Mouse (Mus musculus) heart, adult 11 months (tissue): ENCODE results near the gene Ccdc97.
"Not testable (repeated sequence)": the region's sequence is repeated elsewhere in the genome, so short reads cannot be mapped to it uniquely, and the experiment has no call there.

ENCODE experiments used
- DNase-seq: peaks from one replicate; pipeline ENCODE4 v3.0.0; 2022

Ccdc97 gene

DNA sequence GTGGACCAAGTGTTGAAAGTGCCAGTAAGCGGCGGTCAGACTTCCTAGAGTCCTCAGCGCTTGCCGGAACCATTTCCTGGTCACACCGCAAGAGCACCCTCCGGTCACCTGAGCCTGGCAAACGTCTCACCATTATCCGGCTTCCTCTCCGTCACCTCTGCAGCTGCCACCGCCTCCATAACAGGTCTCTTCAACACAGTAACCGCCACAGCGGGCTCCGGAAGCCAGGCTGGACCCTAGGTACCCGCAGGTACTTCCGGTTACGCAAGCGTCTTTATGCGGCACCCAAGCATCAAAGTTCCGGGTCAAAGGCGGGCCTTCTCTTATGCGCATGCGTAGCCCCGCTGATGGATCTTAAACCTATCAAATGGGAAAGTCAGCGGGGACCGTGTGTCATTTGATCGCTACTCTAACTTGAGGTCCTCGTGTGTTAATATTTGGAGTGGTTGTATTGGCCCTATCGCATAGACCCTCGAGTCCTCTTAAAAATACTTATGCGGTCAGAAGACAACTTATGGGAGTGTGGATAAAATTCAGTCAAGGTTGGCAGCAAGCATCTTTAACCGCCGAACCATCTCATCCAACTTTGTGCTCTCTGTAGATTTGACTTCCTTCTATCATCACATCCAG lies at the start of gene Ccdc97:
TSS of gene Ccdc97 (minus strand) at position 301 of the 630 bp plus-strand sequence.
- peak; percentile 99 for DNase-seq

DNA sequence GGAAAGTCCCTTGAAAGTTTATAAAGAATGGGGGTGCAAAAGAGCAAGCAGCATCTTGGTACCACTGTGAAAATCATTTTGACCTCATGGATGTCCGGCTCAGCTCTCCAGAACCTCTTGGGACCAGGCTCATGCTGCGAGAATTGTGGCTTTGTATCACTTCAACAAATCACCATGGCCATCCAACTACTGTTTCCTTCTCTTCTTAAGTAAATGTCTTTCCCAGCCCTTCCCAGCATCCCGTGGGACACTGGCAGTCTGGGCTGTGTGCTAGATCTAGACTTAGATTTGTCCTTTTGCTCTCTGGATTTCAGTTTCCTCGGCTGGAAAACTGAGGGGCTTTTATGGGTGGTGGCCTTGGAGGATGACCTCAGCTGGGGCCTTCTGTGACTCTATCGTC lies 49.3 kb upstream of the Ccdc97 start:
- peak; percentile 95 for DNase-seq

DNA sequence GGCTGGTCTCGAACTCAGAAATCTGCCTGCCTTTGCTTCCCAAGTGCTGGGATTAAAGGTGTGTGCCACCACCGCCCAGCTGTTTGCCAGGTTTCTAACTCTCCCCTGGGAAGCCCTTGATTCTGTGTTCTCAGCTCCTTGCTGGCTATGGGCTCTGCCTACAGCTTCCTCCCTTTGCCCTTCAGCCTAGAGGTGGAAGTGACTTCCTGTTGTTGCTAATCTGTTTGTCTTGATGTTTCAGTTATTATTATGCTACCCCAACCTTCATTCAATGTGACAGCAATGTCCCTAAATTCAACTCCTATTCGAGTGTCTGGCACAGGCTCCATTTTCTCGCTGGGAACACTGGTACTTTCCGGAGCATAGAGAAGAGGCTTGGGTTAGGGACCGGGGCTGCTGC lies 47.2 kb upstream of the Ccdc97 start:
- DNase-seq, result no peak

DNA sequence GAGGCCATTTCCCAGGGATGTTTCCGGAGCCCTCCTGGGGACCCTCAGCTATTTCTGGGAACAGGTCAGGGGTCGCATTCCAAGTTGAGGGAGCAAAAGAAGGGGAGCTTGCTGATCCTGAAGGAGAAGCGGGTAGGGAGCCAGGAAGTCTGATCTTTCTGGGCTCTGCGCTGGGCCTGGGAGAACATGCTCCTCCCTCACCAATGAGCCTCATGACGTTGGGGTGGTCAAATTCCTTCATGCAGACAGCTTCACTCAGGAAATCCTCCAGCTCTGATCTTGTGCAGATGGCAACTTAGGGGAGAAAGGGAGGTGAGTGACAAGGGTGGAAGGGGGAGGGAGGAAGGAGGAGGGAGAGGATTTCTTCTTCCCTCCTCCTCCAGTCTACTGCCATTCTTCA lies 45.3 kb upstream of the Ccdc97 start:
- DNase-seq, result peak; percentile 93

DNA sequence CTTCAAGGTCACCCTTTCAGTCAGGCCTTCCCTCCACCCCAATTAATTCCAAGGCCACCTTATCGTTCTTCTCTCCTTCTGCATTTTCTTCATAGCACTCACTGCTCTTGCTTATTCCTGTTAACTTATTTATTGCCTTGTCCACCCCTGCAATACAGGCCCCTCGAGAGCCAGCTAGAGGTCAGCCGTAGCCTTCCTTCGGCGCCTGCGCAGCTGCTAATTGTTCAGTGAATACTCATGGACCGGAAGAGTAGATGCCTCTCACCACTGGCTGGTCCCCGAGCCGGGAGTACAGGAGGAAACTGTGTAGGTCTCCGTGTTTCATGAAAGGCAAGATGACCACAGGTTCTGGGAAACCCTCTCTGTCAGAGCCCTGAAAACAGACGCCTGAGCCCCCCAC lies 44.8 kb upstream of the Ccdc97 start:
- peak; percentile 95 for DNase-seq

DNA sequence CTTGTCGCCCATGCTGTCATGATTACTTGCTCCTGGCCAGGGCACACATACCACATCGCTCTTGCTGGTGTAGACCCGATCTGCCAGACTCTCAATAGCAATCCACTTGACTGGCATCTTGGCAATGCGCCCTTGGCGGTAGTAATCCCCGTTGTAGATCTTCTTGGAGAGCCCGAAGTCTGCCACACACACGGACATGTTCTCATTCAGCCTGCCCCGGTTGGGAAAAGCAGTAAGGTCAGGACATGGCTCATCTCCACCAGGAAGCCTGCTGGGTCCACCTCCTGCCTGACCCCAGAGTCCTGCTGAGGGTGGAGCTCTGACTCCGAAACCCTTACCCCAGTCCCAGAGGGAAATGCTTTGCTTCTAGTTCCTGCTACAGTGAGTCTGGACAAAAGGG lies 42.5 kb upstream of the Ccdc97 start:
- DNase-seq, result peak; percentile 96

DNA sequence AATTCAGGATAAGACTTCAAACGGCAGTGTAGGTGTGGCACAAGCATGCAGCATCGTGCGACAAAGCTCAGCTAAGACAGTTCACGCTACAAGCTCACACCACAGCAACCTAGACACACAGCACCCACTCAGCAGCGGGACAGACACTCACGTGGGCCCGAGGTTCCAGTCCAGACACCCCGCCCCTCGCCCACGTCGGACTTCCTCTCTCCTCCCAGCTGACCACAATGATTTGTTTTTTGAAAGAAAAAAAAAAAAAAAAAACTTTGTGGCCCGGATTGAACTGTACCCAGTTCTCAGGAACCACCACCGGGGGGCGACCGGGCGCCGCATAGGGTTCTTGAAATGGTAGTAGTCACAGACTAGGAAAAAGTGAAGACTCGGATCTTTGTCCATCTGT lies 37.1 kb upstream of the Ccdc97 start:
- peak; percentile 99 for DNase-seq

DNA sequence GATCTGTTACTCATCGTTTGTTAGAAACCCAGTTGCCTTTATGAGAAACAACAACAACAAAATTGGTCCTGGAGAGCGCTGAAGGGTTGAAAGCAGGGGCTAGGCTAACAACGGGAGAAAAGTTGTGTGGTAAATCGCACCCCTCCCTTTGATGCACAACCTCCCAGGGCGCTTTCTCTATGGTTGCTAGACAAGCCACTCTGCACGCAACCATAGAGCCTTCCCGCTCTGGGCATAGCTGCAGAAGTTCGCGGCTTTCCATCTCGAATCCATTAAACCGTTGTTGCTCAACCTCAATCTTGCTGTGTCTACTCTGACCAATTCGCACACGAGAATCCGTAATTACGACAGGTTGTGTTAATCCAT lies 36.6 kb upstream of the Ccdc97 start:
- DNase-seq, result no peak

DNA sequence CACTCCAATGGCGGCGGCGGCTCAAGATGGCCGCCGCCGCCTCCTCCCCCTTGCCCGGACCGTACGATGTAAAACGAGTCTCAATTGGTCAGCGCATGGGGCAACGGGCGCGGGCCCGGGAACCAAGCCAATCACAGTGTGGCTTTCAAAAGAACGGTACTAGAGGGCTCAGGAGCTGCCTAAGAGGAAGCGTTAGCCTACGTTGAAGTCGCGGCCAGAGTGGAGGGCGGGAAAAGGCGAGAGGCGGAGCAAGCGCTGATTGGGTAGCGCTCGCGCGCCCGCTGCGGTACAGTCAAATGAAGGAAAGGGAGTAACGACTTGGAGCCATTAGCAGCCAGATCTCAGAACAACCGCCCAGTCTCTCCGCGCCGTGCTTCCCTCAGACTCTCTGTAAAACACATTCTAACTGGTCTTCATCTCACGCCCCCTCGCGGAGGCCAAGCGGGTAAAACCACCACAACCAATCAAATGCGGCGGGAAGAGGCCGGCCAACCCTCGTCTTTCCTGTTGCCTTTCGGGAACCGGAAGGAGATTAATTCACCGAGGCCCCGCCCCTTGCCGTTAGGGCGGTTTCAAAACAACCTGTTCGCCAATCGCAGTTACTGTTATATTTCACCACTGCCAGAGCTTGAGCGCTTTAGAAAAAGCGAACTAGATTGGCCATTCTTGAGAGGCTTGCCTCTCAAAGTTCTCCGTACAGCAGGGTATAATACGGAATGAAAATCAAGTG lies 36.0 kb upstream of the Ccdc97 start, which contains the start of gene Hnrnpul1:
TSS of gene Hnrnpul1 (minus strand) at position 20 of the 730 bp plus-strand sequence.
- peak; percentile 100 for DNase-seq

DNA sequence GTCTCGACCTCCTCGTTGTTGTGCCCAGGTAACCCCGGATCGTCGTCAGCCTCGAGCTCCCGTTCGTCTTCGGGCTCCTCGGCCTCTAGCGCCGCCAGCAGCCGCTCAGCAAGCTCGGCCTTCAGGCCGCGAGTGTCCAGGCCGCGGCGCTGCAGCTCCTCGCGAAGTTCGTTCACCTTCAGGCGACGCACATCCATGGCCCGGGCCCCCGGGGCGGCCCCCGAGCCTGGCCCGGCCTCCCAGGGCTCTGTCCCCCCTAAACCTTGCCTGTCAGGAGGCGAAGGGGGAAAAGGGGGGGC lies 35.5 kb upstream of the Ccdc97 start:
- DNase-seq, result no peak

DNA sequence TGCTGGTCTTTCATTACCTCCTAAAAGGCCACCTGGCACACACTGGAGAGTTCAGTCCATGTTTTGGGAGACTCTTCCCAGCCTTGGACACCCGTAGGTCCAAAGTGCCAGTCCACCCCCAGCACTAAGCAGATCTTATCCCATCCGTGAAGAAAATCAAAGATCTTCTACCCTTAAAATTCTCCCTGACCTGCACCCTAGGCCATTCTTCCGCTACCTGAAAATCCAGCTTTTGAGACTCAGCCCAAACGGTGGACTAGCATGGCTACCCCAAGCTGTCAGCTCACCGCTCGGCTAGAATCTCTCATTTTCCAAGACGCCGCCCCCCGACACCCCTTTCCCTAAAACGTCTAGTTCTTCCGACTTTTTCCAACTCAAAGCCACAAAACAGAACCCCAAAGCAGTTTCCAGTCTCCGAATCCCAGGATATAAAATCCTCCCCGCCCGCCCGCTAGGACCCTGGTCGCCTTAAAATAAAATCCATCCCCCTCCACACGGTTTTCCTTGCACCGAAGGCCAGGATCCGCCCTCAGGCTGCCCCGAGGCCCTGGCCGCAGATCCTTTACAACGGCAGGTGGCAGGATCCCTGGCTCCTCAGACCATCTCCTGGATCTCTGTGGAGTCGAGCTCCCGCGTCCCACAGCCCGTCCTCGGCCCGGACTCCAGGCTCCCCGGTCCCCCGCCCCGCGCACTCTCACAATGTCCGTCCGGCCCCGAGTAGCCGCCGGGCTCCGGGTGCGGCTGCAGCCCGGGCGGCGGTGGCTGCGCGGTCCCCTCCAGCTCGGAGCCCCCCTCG lies 35.0 kb upstream of the Ccdc97 start:
- DNase-seq, result no peak

DNA sequence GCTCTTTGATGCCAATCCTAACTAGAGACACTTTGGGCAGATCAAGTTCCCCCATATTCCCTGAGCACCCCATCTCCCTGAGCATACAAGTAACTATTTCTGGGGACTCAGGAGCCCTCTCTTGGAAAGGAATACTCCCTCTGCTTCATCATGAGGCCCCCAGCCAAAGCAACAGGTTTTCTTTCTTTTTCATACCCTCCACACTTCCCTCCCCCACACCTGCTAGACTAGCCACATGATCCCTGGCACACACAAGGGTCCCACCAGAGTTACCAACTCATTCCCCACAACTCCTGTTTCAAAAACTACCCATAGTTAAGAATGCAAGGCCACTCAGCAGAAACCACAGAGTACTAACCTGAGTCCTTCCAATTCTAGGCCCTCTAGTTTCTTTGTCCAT lies 34.2 kb upstream of the Ccdc97 start:
- no peak for DNase-seq

DNA sequence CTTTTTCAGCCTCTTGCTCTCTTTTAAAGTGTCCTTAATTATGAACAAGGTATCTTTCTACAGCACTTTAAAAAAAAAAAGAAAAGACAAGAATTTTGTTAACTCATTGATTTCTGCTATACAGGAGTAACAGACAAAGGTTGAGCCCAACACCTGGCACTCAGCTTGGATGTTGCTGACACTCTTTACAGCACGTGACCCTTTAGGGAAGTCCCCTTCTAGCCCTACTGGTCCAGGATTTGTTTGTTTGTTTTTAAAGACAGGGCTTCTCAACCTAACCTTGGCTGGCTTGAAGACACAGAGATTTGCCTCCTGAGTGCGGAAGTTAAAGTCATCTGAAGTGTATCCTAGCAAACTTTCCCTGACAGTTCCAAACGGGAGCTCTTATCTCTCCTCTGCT lies 28.0 kb upstream of the Ccdc97 start:
- no peak for DNase-seq

DNA sequence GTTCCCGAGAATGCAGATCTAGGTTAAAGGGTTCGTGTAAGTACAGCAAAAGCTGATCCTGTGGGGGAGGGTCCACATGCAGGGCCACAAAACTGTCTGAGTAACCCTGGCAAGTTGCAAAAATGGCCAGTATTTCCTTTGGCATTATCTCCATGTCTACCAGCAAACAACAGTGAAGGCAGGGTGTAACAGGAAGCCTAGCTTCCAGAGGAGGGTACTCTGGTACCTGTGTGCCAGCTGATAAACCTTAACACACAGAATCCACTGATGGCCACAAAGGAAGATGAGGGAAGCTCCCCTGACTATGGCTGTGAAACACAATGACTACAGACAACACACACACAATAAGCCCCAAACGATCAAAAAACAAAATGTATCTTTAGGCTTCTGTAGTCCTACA lies 19.4 kb upstream of the Ccdc97 start:
- DNase-seq, result no peak

DNA sequence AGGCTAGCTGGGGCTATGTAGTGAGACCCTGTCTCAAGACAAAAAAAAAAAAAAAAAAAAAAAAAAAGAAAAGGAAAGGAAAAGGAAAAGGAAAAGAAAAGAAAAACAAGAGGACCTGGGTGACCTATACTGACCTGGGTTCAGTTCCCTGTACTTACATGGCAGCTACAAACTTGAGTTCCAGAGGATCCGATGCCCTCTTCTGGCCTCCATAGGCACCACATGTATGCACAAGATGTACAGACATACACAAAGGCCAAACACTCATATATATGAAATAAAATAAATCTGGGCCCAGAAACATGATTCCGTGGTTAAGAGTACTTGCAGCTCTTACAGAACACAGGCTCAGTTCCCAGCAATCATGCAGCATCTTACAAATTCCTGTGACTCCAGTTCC lies 18.0 kb upstream of the Ccdc97 start:
- no peak for DNase-seq

DNA sequence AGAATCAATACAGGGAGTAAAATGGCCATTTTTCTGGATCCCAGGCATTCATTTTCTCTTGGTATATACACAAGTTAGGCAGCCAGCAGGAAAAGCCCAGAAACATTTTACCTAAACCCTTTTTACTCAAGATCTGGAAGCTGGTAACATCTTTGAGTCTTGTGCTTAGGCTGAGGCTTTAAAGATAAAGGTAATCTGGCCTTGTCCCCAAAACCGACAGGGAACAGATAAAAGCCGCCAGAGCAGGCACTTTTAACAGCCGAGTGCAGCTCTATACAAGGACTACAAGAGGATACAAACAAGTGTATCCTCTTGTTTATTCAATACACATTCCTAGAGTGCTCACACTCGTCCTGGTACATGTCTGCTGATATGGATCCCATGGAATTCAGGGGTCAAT lies 16.1 kb upstream of the Ccdc97 start:
- no peak for DNase-seq

DNA sequence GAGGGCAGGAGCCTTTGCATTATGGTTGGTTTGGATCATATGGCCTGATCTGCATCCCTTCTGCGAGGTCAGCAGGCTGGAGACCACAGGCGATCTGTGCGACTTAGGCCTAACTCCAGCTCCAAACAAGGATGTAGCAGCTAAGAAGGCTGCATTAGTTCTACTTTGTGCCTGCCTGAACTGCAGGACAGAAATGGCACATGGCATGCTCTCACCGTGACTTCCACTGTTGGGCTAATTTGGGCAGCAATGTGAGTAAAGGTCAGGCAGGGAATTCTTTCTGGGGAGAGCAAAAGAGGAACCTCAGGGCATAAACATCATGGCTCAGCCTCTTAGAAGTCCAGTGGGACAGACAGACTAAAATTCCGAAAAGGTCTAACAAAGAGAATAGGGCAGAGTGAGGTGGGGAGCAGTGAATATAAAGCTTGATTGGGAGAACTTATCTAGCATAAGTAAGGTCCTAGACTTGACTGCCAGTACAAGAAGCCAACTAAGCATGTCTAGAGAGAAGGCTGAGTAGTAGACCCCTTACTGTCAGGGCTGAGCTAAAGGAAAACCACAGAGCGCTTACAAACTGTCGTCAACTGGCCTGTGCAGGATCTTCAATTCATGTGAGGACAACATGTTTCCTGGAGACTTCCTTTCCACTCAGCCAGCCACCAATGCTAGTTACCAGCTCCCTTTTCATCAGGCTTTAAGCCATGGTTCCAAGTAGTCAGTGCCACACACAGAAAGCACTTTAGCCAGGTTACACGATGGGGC lies 12.6 kb upstream of the Ccdc97 start:
- DNase-seq, result peak; percentile 94

DNA sequence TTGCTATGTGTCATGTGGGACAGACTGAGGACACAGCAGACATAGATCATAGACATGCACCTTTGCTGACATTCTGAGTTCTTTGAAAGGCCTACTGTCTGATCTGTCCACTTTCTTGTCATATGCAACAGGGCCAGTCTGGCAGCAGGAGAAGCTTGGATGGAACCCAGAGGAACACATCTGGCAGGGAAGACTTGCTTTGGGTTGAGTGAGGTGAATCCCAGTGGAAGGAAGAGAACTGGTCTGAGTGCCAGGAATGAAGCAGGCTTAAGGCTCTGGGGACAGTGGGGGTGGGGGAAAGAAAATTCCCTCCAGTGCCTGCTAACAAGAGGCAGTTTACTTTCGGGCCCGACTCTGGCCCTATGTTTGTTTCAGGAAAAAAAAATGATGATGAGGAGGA lies 11.0 kb upstream of the Ccdc97 start:
- peak; percentile 98 for DNase-seq

DNA sequence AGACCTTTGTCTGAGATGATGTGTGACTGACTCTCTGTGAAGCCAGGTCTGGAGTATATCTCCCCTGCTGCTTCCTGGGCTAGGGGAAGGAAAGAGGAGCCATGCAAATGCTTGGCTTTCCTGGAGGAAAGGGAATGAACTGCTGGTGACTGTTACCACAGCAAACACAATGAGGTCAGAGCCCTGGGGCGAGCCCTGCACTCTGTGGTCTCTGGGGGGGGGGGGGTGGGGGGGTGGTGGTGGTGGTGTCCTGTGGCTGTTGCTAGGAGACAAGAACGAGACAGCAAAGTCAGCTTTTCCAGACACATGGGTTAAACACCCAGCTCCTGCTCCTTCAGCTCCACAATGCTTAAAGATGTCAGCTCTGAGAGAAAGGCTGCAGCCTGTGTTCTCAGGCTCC lies 10.5 kb upstream of the Ccdc97 start:
- peak; percentile 93 for DNase-seq

DNA sequence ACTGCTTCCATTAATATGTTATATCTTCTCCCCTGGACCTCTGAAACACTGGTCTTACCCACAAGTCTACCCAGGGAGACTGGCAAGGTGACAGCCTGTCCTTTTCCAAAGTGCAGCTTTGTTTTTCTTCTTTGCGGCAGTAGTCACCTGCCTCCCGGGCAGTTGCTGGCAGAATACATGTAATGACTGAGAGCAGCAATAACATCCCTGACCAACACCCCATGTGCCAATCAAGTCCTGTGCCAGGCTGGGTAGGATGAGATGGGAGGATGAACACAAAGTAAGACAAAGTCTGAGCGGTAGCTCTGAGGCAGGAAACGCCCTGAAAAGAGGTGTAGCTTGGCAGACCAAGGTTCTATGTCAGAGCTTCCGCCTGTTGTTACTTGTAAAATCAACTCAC lies 8.9 kb upstream of the Ccdc97 start:
- peak; percentile 89 for DNase-seq

DNA sequence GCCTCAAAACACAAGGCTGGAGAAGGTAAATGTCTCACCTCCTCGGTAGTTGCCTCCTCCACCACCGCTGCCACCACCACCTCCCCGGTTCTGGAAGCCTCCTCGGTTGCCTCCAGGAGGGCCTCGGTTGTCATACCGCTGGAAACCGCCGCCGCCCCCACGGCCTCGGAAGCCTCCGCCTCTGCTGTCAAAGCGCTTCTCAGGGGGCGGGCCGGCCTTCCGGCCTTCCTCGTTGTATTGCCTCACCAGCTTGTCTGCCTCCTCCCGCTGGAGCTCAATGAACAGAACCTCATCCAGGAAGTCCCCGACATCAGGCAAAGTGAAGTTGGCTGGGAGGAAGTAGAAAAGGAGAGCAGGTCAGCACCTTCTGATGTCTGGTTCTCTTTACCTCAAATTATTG lies 7.0 kb upstream of the Ccdc97 start:
- peak; percentile 90 for DNase-seq

DNA sequence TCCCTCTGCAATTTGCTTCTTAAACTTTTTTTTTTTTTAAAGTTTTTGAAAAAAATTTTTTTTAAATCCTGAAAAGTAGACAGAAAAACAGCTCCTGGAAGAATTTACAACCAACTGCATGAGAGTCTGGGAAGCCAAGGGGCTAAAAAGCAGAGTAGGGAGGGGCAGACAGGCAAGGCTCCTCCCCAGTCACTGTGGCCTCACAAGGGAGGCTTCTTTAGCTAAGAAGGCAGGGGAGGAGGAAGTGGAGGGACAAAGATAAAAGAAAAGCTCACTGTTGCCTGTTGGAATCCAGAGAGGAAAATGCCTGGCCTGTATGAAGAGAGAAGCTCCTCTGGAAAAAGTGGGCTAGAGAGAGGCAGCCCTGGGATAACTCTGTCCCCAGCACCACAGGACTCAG lies 2.9 kb upstream of the Ccdc97 start:
- DNase-seq, result not testable (repeated sequence)

DNA sequence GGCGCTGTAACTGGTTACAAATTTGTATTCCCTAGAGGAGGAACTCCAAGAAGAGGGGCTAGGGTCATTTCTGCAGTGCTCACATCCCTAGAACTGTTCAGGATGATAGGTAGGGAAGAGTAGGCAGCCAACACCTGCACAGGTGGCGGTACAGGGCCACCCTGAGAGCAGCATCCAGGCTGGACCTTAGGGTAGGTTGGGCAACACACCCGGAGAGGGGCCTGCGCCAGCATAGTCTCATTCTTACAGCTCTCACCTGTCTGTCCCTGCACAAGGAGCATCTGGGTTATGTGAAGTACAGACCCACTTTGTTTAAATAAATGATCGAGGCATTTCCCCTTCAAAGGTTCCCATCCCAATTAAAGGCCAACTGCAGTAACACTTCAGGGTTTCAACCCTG lies 1.9 kb upstream of the Ccdc97 start:
- DNase-seq, result peak; percentile 90
